Mouse (Mus musculus): ENCODE data around the gene Ppp1r32. TPM values are rescaled to one million over a fixed set of nuclear protein-coding genes. Genes with fewer than 3 reads are reported as not detected.

Gene Ppp1r32
- total RNA-seq, 2 experiments from 2014 or later, result 0.97 to 1.5 TPM

DNA sequence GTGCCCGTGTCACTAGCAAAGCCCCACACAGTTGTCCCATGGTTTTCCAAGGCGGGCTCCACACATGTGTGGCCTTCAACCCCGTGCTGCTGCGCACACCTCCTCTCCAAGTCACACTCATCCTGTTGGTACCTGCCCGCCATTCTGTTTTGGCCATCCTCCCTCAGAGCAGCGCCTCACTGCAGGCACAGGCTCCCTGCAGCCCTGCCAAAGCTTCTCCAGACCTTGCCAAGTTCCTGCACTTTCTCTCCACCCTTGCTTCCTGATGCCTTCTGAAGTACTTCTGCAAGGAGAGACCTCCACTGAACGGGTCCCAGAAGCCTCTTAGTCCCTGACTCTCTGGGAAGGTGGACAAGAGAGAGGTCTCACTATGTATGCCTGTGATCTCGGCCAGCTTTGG is 53.4 kb downstream of the Ppp1r32 start:
- no peak for TF ChIP-seq CTCF (IDR thresholded peaks at IDR 0.05)
- no peak overlapping the region for H3K4me3 ChIP-seq
- DNase-seq, result peak; percentile 42
- peak overlapping the region; percentile 3; the same call in 1 of the 2 replicates for H3K27ac ChIP-seq
- intact Hi-C loops (cut with DNase I), result no loop called here

DNA sequence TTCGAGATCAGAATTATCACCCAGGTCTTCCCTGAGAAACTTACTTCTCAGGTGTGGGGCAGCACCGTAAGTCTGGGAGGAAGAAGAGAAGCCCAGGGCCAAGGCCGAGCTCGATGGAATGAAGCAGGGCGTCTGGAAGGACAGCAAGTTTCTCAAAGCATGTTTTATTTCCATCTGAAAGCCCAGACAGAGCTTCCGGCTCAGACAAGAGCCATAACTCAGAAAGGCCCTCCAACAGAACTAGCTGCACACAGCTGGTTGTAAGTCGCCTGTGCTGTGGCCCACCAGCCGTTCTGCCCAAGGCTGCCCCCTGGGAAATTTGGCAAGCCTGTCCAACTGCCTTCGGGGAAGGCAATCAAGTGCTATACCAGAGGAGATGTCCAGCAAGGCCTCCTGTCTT is 55.3 kb downstream of the Ppp1r32 start:
- intact Hi-C loops (cut with DNase I), result no loop called here
- Histone ChIP-seq H3K4me3 (no peak overlapping the region), H3K27ac (peak overlapping the region; percentile 59)
- DNase-seq, result no peak
- TF ChIP-seq CTCF (IDR thresholded peaks at IDR 0.05), result no peak

DNA sequence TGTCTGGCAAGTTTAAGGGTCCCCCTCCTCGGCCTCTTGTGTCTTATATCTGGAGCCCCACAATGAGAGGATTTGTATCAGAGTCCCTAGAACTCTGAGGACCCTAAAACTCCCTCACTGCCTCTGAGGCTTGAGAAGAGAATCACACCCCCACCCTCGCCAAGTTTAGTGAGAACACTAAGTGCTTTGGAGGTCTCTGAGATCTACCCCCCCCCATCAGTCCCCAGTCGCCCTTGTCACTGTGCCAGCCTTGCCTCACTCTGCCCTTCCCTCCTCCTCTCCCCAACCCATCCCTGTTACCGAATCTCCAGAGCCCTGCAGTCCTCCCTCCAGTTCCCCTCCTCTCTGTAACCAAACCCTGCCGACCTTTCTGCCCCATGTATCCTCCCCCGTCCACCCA is 55.9 kb downstream of the Ppp1r32 start:
- TF ChIP-seq CTCF (IDR thresholded peaks at IDR 0.05), result no peak
- no peak overlapping the region for H3K4me3 ChIP-seq
- DNase-seq, result no peak
- intact Hi-C loops (cut with DNase I), result no loop called here
- H3K27ac ChIP-seq, result peak overlapping the region; percentile 59; the same call in 1 of the 2 replicates

DNA sequence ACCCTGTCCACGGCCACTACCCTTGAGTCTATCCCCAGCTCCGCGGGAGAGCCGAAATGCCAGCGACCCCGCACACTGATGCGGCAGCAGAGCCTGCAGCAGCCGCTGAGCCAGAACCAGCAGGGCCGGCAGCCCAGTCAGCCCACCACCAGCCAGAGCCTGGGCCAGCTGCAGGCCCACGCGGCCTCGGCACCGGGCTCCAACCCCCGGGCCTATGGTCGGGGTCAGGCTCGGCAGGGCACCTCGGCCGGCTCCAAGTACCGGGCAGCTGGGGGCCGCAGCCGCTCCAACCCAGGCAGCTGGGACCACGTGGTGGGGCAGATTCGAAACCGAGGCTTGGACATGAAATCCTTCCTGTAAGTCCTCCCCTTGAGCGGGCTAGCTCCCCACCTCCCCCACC is 56.4 kb downstream of the Ppp1r32 start:
- Histone ChIP-seq H3K27ac (peak overlapping the region; percentile 31; the same call in 1 of the 2 replicates), H3K4me3 (no peak overlapping the region)
- DNase-seq, result no peak
- no peak for TF ChIP-seq CTCF (IDR thresholded peaks at IDR 0.05)
- intact Hi-C loops (cut with DNase I), result no loop called here

DNA sequence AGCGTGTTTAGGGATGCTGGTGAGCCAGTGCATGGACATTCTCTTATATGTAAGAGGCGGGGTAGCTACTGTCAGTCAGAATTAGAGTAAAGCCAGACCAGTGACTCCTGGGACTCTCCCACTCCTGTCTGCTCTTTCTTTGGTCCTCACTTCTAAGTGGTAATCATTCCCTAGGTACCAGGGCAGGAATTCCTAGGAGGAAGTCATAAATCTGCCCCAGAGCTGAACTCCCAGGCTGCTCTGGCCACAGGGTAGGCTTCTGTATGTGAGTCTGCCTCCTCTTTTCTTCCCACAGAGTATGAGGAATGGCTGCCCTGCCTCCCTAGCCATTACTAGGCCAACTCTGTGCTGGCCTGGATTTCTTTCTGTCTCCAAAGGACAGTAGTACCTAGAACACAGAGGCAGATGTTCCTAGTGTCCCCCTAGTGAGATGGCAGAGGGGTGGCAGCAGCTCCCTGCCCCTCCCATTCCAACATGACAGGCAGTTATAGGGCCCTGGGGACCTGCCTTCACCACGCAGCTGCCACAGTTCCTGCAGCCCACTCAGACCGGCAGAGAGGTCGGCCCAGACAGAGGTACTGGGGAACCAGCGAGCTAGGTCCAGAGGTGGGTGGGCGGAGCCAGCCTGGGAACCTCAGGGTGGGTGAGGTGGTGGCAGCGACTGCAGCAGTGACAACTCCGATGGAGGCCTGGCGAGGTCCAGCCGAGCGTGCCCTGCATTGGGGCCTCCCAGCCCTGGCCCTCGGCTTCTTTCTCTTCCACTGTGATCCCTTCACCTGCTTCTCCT is 57.1 kb downstream of the Ppp1r32 start:
- intact Hi-C loops (cut with DNase I), result no loop called here

DNA sequence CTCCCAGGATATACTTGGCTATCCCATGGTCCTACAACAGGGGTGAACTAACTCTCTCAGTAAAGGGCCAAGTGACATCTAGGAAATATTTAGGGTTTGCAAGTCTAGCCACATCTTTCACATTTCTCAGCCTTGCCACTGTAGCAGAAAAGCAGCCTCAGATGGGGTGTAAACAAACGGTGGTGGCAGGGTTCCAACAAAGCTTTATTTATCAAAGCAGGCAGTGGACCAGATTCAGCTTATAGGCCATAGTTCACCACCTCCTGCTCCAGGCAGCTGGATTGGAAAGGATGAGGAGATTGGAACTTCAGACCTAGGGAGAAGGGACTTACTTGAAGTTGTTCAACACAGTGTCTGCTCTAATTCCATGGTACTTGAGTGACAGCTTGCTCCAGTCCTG is 58.0 kb downstream of the Ppp1r32 start:
- DNase-seq, result no peak
- Histone ChIP-seq H3K27ac (no peak overlapping the region), H3K4me3 (no peak overlapping the region)
- intact Hi-C loops (cut with DNase I), result no loop called here
- TF ChIP-seq CTCF (IDR thresholded peaks at IDR 0.05), result no peak

More for the DNA sequence above, 57.1 kb downstream of the Ppp1r32 start:
- no peak for DNase-seq
- Histone ChIP-seq H3K4me3 (no peak overlapping the region), H3K27ac (peak overlapping the region; percentile 31; the same call in 1 of the 2 replicates)
- TF ChIP-seq CTCF (IDR thresholded peaks at IDR 0.05), result no peak

Other genes with a start within 250 kb of the Ppp1r32 start
- not detected for gene Myrf, start 242.2 kb downstream of the Ppp1r32 start, total RNA-seq (2021)
- gene Dagla, start 178.1 kb downstream of the Ppp1r32 start, total RNA-seq (2021), result 1 to 10 TPM; 7.2 to 8.6 TPM
- gene Syt7, start 93.8 kb downstream of the Ppp1r32 start, total RNA-seq (2021), result 1 to 10 TPM; 3.1 to 4.0 TPM
- under 1 TPM; 0.33 TPM for gene Lrrc10b, start 25.5 kb downstream of the Ppp1r32 start, total RNA-seq (2021)
- 10 to 100 TPM; 20.3 to 21.7 TPM for gene Cpsf7, start 42.3 kb upstream of the Ppp1r32 start, total RNA-seq (2021)
- gene Sdhaf2, start 43.2 kb upstream of the Ppp1r32 start, total RNA-seq (2021), result 10 to 100 TPM; 42.4 to 62.9 TPM
- gene Tmem216, start 73.3 kb upstream of the Ppp1r32 start, total RNA-seq (2021), result 1 to 10 TPM; 2.1 to 3.3 TPM
- gene Cyb561a3, start 94.2 kb upstream of the Ppp1r32 start, total RNA-seq (2021), result 1 to 10 TPM; 6.3 to 6.4 TPM
- gene Tmem138, start 94.4 kb upstream of the Ppp1r32 start, total RNA-seq (2021), result 1 to 10 TPM; 1.5 TPM
- gene Ddb1, start 122.4 kb upstream of the Ppp1r32 start, total RNA-seq (2021), result 100 to 1,000 TPM; 128 to 132 TPM
- 1 to 10 TPM; 3.0 to 4.5 TPM for gene Tkfc, start 122.7 kb upstream of the Ppp1r32 start, total RNA-seq (2021)
- not detected for gene Vwce, start 151.3 kb upstream of the Ppp1r32 start, total RNA-seq (2021)
- not detected for gene Pga5, start 195.1 kb upstream of the Ppp1r32 start, total RNA-seq (2021)
- 10 to 100 TPM; 20.7 to 26.3 TPM for gene Vps37c, start 205.8 kb upstream of the Ppp1r32 start, total RNA-seq (2021)